Mouse (Mus musculus) liver, adult 2 months (tissue): ENCODE measurements around the gene Nav2.

Experiments
- CTCF ChIP-seq: fragments of 200-500 bp; IDR thresholded peaks from 2 replicates; pipeline ENCODE4 v1.5.1; 2011; ENCODE audit warnings: low read depth, low read length, control low read depth
- POLR2A ChIP-seq: fragments of 200-500 bp; IDR thresholded peaks from 2 replicates; pipeline ENCODE4 v1.6.1; 2011; ENCODE audit warnings: low read length, control low read depth; ENCODE audit not compliant: insufficient read depth; ENCODE audit errors: extremely low read depth

- TF ChIP-seq POLR2A (no peak), CTCF (no peak)
Measured at GRCm38 (mm10) chr7:49583176-49583575, 674.7 kb downstream of the Nav2 start.
